Mouse (Mus musculus) MN1 (cell line): ENCODE results near the gene Dnajb12.

Experiments used
- DNase-seq: peaks from one replicate; pipeline ENCODE4 v3.0.0-alpha.2; 2016; ENCODE audit warnings: low spot score

Dnajb12 gene

DNA sequence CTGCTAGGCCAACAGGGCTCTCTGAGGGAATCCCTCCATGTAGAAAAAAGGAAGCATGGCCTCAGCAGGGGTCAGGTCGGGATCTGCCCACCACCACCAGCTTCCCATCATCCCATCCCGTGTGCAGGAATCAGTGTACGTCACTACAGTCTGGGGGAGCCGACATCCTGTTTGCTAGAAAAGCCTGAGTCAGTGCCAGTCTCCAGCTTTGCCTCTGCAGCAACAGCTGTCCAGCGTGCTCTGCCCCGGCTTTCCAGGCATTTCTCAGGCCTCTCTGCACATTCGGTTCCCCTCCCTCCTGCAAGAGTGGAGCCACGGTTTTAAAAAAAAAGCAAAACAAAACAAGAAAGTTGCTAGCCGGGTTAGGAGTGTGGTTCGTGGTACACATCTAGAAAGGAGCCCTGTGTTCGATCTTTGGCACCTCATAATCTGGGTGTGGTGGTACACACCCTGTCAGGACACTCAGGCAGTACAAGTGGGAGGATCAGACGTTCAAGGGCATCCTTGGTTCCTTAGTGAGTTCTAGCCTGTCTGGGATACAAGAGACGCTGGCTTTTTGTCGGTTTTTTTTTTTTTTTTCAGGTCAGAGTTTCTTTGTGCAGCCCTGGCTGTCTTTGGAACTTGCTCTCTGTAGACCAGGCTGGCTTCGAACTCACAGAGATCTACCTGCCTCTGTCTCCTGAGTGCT lies 40.3 kb downstream of the Dnajb12 start:
- peak; percentile 71 for DNase-seq

GRCm38 (mm10) chr10:59920485-59920809 lies 41.1 kb downstream of the Dnajb12 start:
- no peak for DNase-seq

DNA sequence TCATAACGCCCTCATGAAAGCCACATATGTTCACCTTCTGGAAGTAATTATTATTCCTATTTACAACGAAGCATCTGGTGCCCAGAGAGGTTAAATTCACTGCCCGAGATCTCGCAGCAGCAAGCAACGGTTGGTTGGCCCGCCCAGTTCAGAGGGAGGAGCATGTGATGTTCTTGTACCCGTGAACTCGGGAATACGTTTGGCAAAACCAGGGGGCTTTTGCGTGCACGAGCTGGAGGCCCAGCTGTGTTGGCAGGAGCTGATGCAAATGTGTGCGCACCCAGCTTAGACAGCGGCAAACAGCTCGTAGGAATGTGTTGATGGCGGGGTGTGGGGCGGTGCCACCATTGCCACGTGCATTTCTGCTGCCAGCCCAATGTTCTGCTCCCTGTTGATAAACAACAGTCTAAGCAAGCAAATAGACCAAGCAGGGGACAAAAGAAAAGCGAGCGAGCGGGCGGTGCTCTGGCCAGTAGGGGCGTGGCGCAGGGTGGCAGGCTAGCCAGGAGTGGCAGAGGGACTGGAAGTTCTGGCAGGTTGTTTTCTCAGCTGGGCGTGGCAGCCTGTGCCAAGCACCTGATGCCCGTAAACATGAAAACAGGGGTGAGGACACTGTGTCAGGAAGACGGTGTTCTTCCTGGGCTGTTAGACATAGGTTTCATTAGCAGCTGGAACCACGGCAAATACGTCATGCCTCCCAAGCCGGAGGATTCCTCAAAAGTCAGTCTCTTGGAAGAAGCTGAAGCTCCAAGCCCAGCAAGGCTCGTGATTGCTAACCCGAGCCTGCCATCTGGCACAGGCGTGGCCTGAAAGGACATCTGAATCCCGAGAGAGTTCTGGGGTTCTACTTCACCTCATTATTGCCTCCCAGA lies 41.7 kb downstream of the Dnajb12 start:
- peak; percentile 97 for DNase-seq

DNA sequence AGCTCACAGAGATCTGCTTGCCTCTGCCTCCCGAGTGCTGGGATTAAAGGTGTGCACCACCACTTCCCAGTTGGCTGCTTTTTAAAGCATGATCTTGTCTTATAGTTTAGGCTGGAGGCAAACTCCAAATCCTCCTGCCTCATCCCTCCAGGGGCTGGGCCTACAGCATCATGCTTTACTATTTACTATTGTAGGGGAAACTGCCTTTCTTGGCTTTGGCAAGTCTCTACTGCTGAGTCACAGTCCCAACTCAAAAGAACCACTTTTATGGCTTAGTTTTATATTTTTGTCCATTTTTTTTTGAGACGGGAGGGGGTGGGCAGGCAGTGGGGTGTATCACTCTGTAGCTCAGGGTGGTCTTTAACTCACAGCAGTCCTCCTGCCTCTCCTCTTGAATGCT lies 44.1 kb downstream of the Dnajb12 start:
- no peak for DNase-seq

DNA sequence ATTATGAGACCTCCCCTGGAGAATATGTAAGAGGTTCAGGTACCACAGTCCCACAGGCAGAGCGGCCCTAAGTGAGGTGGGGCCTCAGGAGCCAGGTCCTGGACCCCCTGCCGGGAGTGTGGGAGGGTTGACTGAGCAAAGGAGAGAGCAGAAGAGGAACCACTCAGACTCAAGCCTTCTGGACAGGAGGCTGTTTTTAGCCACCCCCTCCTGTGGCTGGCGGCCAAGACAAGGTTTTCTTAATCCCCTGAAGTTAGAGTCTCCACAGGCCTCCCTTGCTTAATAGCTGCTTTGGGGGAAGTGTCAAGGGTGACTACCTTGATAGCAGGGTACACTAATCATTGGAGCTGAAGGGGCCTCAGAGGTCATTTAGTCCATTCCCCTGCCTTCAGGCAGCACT lies 44.9 kb downstream of the Dnajb12 start:
- peak; percentile 62 for DNase-seq

DNA sequence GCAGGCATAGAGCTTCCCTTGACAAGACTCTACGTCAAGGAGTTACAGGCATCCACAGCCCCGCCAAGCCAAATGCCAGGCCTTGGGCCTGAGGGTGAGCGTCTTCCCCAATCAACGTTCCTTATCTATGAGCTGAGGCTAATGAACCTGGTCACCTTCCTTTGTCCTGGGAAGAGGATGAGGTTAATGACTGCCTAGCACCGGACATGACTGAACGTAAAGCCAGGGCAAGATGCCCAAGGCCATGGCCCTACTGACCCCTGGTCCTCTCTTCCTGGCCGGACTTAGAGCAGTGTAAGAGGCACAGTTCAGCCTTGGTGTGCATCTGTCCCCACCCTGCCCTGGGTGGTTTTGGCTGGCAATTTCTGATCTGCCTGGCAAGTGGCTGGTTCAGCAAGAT lies 49.8 kb downstream of the Dnajb12 start:
- no peak for DNase-seq

GRCm38 (mm10) chr10:59930996-59931395 lies 51.6 kb downstream of the Dnajb12 start:
- peak; percentile 75 for DNase-seq

- no peak for DNase-seq
These were observed 53.2 kb downstream of the Dnajb12 start for GRCm38 (mm10) chr10:59932521-59932920.

DNA sequence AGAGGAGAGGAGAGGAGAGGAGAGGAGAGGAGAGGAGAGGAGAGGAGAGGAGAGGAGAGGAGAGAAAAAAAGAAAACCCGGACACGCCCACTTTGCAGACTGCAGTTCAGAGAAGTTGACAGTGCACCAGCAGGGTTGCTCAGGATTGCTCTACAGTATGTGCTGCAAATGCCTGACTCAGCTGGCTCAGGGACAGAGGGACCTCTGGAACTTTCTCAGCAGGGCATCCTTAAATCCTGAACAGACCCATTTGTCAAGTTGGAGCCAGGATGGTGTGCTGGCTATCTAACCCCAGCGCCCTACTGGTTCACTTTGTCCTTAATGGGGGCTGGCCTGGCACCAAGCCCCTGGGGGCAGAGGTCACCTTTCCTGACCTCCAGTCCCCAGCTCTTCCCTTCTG lies 54.7 kb downstream of the Dnajb12 start:
- DNase-seq, result no peak

DNA sequence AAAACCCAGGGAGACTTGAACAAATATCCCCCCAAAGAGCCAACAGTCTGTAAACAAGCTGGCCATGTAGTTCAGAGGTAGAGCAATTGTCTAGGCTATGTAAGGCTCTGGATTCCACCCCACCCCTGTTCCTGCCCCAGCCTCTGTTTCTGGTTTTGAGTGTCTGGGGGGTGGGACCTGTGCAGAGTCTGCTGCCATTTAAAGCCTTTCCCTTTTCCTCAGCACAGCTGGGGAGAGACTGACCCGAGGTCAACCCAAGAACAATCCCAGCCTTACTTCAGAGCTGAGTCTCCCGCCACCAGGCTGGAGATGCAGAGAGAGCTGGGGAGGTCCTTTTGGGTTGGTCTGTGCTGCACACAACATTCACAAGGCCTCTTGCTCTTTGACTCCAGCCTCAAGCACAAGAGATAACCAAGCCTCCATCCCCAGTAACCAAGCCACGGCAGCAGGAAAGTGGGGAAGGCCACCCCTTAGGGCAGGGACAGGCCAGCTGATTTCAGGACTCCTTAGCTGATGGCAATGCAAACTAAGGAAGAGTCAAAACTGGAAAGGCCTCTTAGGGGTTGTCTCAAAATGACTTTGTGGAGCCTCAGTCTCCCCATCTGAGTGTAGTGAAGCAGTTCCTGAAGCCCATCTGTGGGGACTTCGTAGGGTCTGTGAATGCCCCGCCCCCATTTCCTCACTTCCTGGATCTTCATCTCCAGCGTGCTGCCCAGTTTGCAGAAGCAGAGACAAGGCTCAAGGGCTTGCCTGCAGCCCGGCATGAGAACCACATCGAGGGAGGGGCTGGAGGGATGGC lies 56.9 kb downstream of the Dnajb12 start:
- DNase-seq, result no peak

- no peak for DNase-seq
These were observed 59.3 kb downstream of the Dnajb12 start for GRCm38 (mm10) chr10:59938662-59939061.

GRCm38 (mm10) chr10:59939081-59939480 lies 59.7 kb downstream of the Dnajb12 start:
- DNase-seq, result no peak

- DNase-seq, result peak; percentile 68
These were observed 63.0 kb downstream of the Dnajb12 start for GRCm38 (mm10) chr10:59942281-59942846.

DNA sequence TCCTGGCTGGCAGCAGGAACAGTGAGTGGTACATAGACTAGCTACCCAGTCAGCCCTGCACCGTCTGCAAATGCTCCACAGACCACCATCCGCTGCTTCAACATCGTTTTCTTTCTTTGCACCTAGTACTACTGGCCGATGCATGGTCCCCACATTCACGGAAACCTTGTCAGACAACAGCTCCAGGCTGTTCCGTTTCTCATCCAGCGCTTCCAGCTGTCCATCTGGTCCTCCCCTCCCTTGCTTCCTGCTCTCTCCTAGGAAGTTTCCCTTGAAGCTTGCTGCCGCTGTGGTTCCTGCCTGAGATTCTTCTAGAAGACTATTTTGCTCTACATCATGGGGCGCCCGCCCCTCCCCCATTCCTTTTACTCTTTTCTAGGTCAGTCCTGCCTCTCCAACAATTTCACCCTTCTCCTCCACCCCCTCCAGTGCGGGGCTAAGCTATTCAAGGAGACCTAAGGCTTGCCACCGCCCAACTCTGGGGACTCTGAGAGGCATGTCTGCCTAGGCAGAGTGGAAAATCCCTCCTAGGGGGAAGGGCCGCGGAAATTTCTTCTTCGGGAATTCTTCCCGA lies 63.6 kb downstream of the Dnajb12 start:
- peak; percentile 89 for DNase-seq

DNA sequence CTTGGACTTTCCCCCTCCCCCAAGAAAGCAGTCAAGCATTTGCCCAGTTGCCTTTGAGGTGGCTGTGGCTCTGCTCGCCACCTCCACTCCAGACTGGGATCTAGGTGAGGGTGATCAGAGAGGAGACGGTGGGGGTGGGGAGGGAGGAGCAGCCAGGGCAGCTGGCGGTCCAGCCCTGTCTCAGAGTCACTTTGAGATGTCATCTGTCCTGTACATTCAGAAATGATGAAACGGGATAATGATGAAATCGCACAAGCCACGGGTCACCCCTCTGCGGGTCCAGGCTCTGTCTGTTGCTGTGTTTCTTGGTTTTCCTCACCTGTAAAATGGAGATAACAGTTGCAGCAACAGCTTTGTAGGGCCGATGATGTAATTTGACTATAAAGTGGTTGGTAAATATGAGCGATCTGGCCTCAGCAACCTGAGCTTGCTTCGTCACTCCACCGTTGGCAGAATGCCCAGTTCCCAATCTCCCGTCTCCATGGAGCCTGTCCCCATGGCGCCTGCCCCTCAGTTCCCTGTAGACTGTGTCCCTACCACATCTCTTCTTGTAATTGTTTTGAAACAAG lies 64.1 kb downstream of the Dnajb12 start:
- peak; percentile 97 for DNase-seq

DNA sequence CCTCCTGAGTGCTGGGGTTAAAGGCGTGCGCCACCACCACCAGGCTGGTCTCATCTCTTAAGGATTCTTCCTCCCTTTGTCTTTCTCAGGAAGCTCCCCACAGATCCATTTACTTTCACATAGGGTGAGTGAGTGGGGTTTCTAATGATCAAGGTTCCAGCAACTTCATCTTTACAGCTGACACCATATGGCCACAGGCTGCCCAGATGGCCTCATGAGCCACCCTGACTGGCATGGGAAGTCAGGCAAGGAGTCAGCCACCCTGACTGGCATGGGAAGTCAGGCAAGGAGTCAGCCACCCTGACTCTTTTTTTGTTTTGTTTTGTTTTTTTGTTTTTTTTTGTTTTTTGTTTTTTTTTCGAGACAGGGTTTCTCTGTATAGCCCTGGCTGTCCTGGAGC lies 66.1 kb downstream of the Dnajb12 start:
- DNase-seq, result no peak

- no peak for DNase-seq
These were observed 67.0 kb downstream of the Dnajb12 start for GRCm38 (mm10) chr10:59946362-59946761.

DNA sequence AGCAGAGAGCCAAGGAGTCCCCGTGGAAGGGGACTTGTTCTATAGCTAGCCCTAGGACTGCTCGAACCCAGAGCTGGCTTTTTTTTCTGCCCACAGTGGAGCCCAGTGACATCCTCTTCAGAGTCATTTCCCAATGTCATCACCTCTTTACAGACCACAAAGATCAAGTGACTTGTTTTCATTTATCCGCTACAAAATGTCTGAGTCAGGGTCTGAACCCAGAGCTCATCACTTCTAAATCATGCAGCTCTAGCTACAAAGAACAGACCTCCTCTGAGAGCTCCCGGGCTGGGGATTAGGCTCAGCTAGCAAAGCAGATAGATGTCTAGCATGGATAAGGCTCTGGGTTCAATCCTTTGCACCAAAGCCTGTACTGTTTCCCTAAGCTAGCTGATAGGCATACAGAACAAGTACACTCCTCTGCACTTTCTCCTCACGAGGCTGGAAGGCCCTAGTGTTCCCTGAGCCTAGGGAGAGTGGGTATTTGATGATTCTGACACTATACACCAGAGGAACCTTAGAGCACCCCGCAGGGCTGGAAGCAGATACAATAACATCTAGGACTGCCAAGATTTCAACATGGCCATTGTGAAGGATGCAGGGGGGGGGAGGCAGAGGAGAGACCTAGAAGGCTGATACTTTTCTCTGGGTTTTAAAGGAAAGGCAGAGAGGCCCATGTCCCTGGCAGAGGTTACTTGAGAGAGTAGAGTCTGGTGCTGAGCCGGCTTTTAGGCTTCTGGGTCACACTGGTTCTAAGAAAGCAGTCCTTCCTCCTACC lies 68.1 kb downstream of the Dnajb12 start:
- DNase-seq, result no peak

- peak; percentile 78 for DNase-seq
These were observed 69.3 kb downstream of the Dnajb12 start for GRCm38 (mm10) chr10:59948363-59949254.
